Mouse (Mus musculus) liver, embryonic 15.5 days (tissue): ENCODE measurements at regions not wholly inside any gene's neighbourhood (a gene's known extent, or its start where the extent isn't known, plus 50 kb on each side); places are given as distances from the start of the nearest gene placed in this dataset.

Experiments used
- ATAC-seq: fragments of 200-750 bp; cut with Nextera tagmentation; 2 replicates; pipeline ENCODE4 v1.8.0; 2017; ENCODE audit warnings: moderate number of reproducible peaks, mild to moderate bottlenecking, moderate library complexity; ENCODE audit not compliant: insufficient read depth
- H3K27ac ChIP-seq: fragments of 300-500 bp; sonication (generic); replicated peaks from 2 replicates; pipeline ENCODE4 v1.5.1; 2015; ENCODE audit warnings: mild to moderate bottlenecking, inconsistent platforms
- H3K27me3 ChIP-seq: fragments of 300-500 bp; sonication (generic); 2 replicates; pipeline ENCODE4 v1.6.1; 2015; ENCODE audit warnings: mild to moderate bottlenecking, inconsistent platforms
- H3K36me3 ChIP-seq: fragments of 300-500 bp; sonication (generic); replicated peaks from 2 replicates; pipeline ENCODE4 v1.6.1; 2015; ENCODE audit warnings: moderate library complexity, mild to moderate bottlenecking, inconsistent platforms
- H3K4me1 ChIP-seq: fragments of 300-500 bp; sonication (generic); replicated peaks from 2 replicates; pipeline ENCODE4 v1.6.1; 2015; ENCODE audit warnings: inconsistent platforms
- H3K4me2 ChIP-seq: fragments of 300-500 bp; sonication (generic); 2 replicates; pipeline ENCODE4 v1.6.1; 2015; ENCODE audit warnings: moderate library complexity, mild to moderate bottlenecking, inconsistent platforms
- H3K4me3 ChIP-seq: fragments of 300-500 bp; sonication (generic); replicated peaks from 2 replicates; pipeline ENCODE4 v1.5.1; 2015; ENCODE audit warnings: mild to moderate bottlenecking, inconsistent platforms
- H3K9ac ChIP-seq: fragments of 300-500 bp; sonication (generic); 2 replicates; pipeline ENCODE4 v1.6.1; 2015; ENCODE audit warnings: moderate library complexity, mild to moderate bottlenecking, inconsistent platforms
- H3K9me3 ChIP-seq: fragments of 300-500 bp; sonication (generic); replicated peaks from 2 replicates; pipeline ENCODE4 v1.6.1; 2016; ENCODE audit warnings: inconsistent platforms
- WGBS: fragments of 180-500 bp; shearing (Covaris S2); methylation state at CpG from one replicate; pipeline ENCODE4 v1.1.7; 2015; ENCODE audit warnings: mixed read lengths; ENCODE audit not compliant: insufficient replicate concordance; 5-methylcytosine and 5-hydroxymethylcytosine counted together

DNA sequence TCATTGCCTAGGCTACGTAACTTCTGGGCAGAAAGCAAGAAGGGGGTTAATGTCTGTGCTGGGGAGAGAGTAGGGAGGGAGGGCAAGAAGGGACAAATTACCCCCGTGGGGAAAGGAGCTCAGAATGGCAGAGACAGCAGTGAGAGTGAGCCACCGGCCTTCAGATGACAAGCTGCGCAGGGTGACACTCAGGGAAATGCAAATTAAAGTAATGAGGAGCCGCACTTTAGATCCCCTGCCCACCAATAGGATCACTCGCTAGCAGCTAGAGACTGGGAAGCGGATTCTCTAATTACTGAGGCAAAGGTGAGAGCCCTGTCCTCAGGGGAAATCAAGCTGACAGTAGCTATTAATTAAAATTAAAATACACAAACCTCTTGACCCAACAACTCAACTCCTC is 202.5 kb downstream of the Arhgef10l start:
- no peaks in the 10 kb centered on the region for H3K4me1 ChIP-seq

DNA sequence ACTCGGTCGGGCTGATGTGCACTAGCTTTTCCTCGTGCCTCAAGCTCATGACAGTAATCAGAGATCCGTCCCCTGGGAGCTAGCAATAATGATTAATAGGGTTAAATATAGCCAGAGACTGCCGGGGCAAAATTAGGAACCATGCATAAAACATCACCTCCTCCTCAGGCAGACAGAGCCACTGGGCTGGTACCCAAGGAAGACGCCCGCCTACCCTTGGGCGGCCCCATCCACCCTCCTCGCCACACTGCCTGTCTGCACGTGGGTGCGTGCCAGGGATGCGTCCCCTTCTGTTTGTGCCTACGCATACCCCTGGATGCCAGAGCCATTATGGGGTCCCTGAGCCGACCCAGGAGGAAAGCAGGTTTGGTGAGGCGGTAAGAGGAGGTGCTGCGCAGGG is 204.5 kb downstream of the Arhgef10l start:
- no peak overlapping the region for H3K27ac ChIP-seq
- no peak overlapping the region for H3K4me2 ChIP-seq
- ATAC-seq = no peak
- H3K9ac ChIP-seq = no peak overlapping the region
- 70% methylated on average over 16 of the region's 16 CpGs for WGBS
- no peaks in the 10 kb centered on the region for H3K4me1 ChIP-seq
- no peak overlapping the region for H3K4me3 ChIP-seq
- no peaks in the 10 kb centered on the region for H3K36me3 ChIP-seq
- H3K9me3 ChIP-seq = 0 out of 2 replicates have a peak, but pooled peaks cover 6% of the 10 kb centered on the region
- H3K27me3 ChIP-seq = no peaks in the 10 kb centered on the region

More for the DNA sequence above, 202.5 kb downstream of the Arhgef10l start:
- no peak for ATAC-seq
- 0 out of 2 replicates have a peak, but pooled peaks cover 6% of the 10 kb centered on the region for H3K9me3 ChIP-seq
- no peak overlapping the region for H3K9ac ChIP-seq
- H3K4me3 ChIP-seq = no peak overlapping the region
- H3K36me3 ChIP-seq = no peaks in the 10 kb centered on the region
- no peak overlapping the region for H3K4me2 ChIP-seq
- 44% methylated on average over 7 of the region's 7 CpGs for WGBS
- H3K27me3 ChIP-seq = no peaks in the 10 kb centered on the region
- H3K27ac ChIP-seq = no peak overlapping the region

DNA sequence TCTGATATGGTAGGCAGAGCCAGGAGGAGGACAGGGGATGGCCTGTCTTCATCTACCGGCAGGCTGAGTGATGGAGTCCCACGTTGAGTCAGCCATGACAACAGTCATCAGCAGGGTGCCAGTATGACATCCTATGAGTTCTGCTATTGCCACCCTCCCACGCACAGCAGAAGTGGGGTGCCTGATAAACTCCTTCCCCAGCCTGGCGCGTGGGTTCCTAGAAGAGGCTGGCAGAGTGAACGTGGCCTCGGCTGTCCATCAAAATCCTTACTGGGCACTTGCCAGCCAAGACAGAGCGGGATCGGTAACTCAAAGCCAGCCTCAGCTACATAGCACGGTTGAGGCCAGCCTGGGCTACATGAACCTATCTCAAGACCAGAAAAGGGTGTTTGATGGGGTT is 202.5 kb upstream of the Igsf21 start:
- H3K4me1 ChIP-seq = no peaks in the 10 kb centered on the region
- no peak overlapping the region for H3K27ac ChIP-seq
- no peaks in the 10 kb centered on the region for H3K9me3 ChIP-seq
- WGBS = 72% methylated on average over 10 of the region's 10 CpGs
- H3K4me3 ChIP-seq = no peak overlapping the region
- H3K4me2 ChIP-seq = no peak overlapping the region
- no peaks in the 10 kb centered on the region for H3K27me3 ChIP-seq
- no peak overlapping the region for H3K9ac ChIP-seq
- ATAC-seq = no peak
- no peaks in the 10 kb centered on the region for H3K36me3 ChIP-seq

DNA sequence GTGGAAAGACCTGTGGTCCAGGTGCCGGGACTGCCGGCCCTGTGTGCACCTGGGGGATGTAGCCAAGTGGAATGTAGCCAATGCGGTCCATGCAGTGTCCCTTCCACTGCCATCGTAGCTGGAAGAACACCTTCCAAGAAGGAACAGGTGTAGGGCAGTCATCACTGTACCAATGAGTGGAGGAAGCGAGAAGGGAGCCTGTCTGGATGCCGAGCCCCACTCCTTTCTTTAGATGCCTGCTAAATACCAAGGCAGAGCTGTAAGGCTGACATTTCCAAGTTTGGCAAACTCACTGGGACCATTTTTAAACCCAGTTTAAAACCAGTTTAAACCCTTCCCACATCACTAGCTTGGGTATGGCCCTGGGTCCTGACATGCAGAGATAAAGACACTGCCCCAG is 199.9 kb upstream of the Igsf21 start:
- Histone ChIP-seq H3K4me3 (no peak overlapping the region), H3K4me1 (no peaks in the 10 kb centered on the region), H3K27me3 (no peaks in the 10 kb centered on the region), H3K9ac (no peak overlapping the region), H3K4me2 (no peak overlapping the region), H3K9me3 (no peaks in the 10 kb centered on the region), H3K27ac (no peak overlapping the region), H3K36me3 (no peaks in the 10 kb centered on the region)
- no peak for ATAC-seq
- WGBS = 67% methylated on average over 6 of the region's 6 CpGs

DNA sequence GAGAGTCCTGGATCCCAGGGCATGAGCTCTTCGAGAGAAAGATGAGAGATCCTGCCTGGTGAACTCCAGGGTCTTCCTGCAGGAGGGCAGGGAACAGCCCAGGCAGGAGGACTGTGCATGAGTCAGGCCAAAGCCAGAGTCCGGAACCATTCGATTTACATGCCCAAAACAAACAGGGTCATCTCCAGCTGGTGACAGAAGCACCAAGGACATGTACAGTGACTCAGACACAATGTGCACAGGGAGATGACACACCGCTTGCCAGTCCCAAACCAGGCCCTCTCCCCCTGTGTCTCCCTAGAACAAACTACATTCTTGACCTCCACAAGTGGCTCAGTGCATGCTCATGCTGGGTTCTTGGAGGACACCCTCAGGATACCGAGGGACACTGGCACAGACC is 199.3 kb upstream of the Igsf21 start:
- ATAC-seq = no peak
- no peaks in the 10 kb centered on the region for H3K36me3 ChIP-seq
- H3K9me3 ChIP-seq = no peaks in the 10 kb centered on the region
- H3K4me3 ChIP-seq = no peak overlapping the region
- H3K9ac ChIP-seq = no peak overlapping the region
- 55% methylated on average over 5 of the region's 5 CpGs for WGBS
- H3K27ac ChIP-seq = no peak overlapping the region
- H3K27me3 ChIP-seq = no peaks in the 10 kb centered on the region
- H3K4me2 ChIP-seq = no peak overlapping the region
- no peaks in the 10 kb centered on the region for H3K4me1 ChIP-seq

DNA sequence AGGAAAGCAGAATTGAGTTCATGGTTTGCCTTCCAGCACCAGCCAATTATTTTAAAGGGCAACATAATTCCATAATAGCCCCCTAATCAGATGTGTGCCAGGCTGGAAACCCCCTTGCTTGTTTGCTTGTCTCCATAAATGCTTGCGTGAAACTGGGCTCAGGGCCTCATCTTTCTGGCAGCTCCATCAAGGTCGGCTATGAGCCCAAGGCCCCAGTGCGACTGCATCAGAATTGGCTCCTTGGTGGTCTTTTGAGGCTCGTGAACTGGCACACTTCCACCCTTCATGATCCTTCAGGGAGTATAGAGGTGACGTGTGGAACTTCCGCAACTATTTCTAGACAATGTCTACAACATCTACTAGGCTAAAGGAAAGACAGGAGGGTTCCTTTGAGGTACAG is 196.6 kb upstream of the Igsf21 start:
- Histone ChIP-seq H3K4me2 (no peak overlapping the region), H3K27ac (no peak overlapping the region), H3K9me3 (no peaks in the 10 kb centered on the region), H3K27me3 (no peaks in the 10 kb centered on the region), H3K4me1 (no peaks in the 10 kb centered on the region), H3K9ac (no peak overlapping the region), H3K36me3 (no peaks in the 10 kb centered on the region), H3K4me3 (no peak overlapping the region)
- 61% methylated on average over 6 of the region's 6 CpGs for whole genome bisulfite sequencing
- no peak for ATAC-seq

DNA sequence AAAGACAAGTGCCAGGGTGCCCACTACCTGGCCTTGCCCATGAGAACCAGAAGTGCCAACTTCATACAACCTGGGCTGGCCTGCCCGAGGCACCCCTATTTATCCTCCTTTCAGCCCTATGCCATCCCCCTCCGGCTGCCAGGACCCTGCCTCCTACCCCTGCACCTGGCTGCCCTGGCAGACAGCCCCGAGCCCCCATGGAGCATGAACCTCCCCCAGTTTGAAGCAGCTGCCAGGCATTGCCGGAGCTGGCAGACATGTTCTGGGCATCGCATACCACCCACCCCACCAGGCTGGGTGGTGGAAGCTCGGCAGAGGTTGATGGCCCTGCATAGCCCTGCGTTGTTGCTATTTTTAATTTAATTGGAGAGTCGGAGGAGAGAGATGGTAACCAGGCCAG is 195.2 kb upstream of the Igsf21 start:
- 63% methylated on average over 8 of the region's 8 CpGs for whole genome bisulfite sequencing
- Histone ChIP-seq H3K4me3 (no peak overlapping the region), H3K4me2 (no peak overlapping the region), H3K4me1 (no peaks in the 10 kb centered on the region), H3K27ac (no peak overlapping the region), H3K36me3 (no peaks in the 10 kb centered on the region), H3K27me3 (no peaks in the 10 kb centered on the region), H3K9ac (no peak overlapping the region), H3K9me3 (no peaks in the 10 kb centered on the region)
- no peak for ATAC-seq

DNA sequence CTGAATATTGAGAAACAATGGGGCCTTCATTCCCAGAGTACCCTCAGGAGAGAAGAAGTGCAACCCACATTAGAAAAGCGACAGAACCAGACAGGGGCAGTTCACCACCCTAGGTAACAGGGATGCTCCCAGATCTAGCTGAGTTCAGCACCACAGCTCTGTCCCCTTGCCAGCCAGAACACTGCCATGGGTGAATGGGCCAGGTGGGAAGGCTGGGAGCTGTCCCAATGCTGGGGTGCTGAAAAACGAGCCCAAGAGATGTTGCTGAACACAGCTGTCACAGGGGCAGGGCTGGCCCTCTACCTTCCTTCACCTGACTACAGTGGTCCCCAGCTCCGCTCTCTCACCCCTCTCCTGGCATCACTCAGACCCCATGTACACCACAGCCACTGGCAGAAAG is 193.3 kb upstream of the Igsf21 start:
- Histone ChIP-seq H3K27ac (no peak overlapping the region), H3K9me3 (no peaks in the 10 kb centered on the region), H3K27me3 (no peaks in the 10 kb centered on the region), H3K4me3 (no peak overlapping the region), H3K4me1 (no peaks in the 10 kb centered on the region), H3K36me3 (no peaks in the 10 kb centered on the region), H3K4me2 (no peak overlapping the region), H3K9ac (no peak overlapping the region)
- 14% methylated on average over 3 of the region's 3 CpGs for WGBS
- ATAC-seq = no peak

DNA sequence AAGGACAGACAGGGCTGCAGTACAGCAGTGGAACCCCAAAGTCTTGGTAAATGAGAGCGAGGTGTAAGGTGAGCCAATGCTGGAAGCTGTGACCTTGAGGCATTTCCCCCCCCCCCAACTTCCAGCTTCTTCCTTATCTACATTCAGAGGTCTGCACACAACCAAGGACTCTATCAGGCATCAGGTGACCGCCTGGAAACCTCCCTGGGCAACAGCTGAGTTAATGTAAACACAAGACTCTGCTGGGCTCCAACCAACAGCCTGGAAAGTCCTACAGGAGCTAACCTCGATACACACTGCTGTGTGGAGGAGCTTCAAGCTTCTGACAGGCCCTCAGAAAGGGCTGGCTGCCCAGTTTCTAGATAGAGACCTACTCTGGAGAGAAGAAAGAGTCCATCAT is 189.4 kb upstream of the Igsf21 start:
- Histone ChIP-seq H3K4me1 (no peaks in the 10 kb centered on the region), H3K27ac (no peak overlapping the region), H3K9me3 (no peaks in the 10 kb centered on the region), H3K4me3 (no peak overlapping the region), H3K27me3 (no peaks in the 10 kb centered on the region), H3K4me2 (no peak overlapping the region), H3K36me3 (no peaks in the 10 kb centered on the region), H3K9ac (no peak overlapping the region)
- 29% methylated on average over 3 of the region's 3 CpGs for WGBS
- no peak for ATAC-seq

DNA sequence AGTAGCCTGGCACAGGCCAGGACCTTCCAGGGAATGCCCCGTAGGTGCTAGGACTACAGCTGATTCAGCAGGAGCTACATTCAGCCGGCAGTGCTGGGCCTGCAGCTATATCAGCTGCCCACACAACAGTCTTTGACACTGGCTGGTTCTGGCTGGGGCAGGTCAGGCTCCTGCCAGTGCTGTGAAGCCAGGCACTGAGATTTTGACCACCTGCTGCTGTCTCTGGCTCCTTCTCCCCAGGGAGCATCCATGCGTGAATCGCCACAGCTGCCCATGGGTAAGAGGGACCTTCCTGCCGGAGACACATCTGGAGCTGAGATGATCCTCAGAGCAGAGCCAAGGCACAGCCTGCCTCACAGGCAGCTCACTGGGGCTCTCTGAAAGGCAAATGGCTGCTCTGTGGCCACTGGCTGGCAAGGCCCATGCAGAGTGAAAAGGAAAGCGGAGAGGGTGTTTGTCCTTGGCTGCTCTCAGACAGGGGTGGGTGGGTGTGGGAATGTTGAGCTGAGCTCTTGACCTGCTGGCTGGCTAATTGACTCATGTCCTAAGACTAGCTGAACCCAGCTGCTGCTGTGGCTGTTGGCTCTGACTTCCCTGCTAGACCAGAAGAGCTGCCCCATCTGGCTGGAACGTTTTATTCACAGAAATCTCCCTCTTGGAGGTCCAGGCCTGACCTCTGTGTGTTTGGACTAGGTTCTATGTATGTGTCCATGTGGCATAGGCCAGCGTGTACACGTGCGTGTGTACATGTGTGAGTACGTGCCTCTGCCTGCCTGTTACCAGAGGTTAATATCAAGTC is 187.4 kb upstream of the Igsf21 start:
- no peaks in the 10 kb centered on the region for H3K36me3 ChIP-seq
- no peaks in the 10 kb centered on the region for H3K9me3 ChIP-seq
- H3K27me3 ChIP-seq = no peaks in the 10 kb centered on the region
- H3K4me2 ChIP-seq = no peak overlapping the region
- H3K4me1 ChIP-seq = no peaks in the 10 kb centered on the region
- H3K27ac ChIP-seq = no peak overlapping the region
- H3K9ac ChIP-seq = no peak overlapping the region
- 58% methylated on average over 11 of the region's 11 CpGs for WGBS
- no peak overlapping the region for H3K4me3 ChIP-seq
- ATAC-seq = no peak

DNA sequence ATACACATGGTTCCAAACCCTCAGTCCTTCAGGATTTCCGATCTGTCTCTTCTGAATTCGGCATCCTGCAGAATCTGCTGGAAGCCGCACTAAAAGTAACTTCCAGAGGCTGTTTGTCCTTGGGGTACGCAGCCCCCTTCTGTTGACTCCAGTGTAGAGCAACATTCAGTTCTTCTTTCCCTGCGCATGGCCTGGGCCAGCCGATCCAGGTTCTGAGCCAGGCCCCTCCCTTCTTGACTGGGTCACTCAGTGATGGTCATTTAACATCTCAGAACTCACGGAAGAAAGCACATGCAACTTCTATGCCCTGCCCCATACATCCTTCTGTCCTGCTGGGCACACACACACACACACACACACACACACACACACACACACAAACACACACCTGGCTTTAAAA is 185.5 kb upstream of the Igsf21 start:
- H3K27ac ChIP-seq = no peak overlapping the region
- H3K9ac ChIP-seq = no peak overlapping the region
- no peak for ATAC-seq
- no peaks in the 10 kb centered on the region for H3K27me3 ChIP-seq
- no peaks in the 10 kb centered on the region for H3K36me3 ChIP-seq
- H3K4me1 ChIP-seq = no peaks in the 10 kb centered on the region
- no peak overlapping the region for H3K4me3 ChIP-seq
- WGBS = 61% methylated on average over 7 of the region's 7 CpGs
- no peaks in the 10 kb centered on the region for H3K9me3 ChIP-seq
- H3K4me2 ChIP-seq = no peak overlapping the region

DNA sequence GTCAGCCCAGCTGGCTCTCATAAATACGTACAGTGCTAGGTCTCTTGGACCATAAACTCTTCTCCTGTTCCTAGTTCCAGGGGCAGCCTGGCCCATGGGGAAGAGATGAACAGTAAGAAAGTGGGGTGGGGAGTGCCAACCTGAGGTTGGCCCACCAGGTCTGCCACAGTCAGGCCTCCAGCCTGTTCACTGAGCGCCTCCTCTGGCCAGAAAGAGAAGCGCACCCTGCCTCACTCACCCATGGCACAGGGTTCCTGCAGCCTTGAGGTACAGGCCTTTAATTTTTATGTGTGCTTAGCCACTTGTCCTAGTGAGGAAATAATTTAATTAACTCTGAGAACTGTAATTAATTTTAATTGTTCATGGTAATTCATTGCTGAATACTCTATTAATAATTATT is 180.5 kb upstream of the Igsf21 start:
- no peak for ATAC-seq
- no peaks in the 10 kb centered on the region for H3K9me3 ChIP-seq
- no peak overlapping the region for H3K4me2 ChIP-seq
- H3K4me1 ChIP-seq = peaks cover under 1% of the 10 kb centered on the region; the same call in 1 of the 2 replicates
- WGBS = 60% methylated on average over 3 of the region's 3 CpGs
- no peak overlapping the region for H3K9ac ChIP-seq
- H3K27ac ChIP-seq = no peak overlapping the region
- H3K4me3 ChIP-seq = no peak overlapping the region
- H3K27me3 ChIP-seq = no peaks in the 10 kb centered on the region
- H3K36me3 ChIP-seq = no peaks in the 10 kb centered on the region
